Mouse (Mus musculus): ENCODE results near the gene Cyp27b1. TPM values are rescaled to one million over a fixed set of nuclear protein-coding genes. Genes with fewer than 3 reads are reported as not detected.

Gene Cyp27b1
- polyA plus RNA-seq, 1 experiment from 2014 or later = 0.11 TPM

GRCm38 (mm10) chr10:127090560-127091411 lies 42.7 kb downstream of the Cyp27b1 start:
- Histone ChIP-seq H3K27ac (no peak overlapping the region), H3K27me3 (ENCODE audit: poor library complexity, severe bottlenecking) (peaks cover 77% of the 10 kb centered on the region), H3K4me3 (peak overlapping the region; percentile 43), H3K9me3 (no peaks in the 10 kb centered on the region), H3K36me3 (replicated peaks) (peaks cover 14% of the 10 kb centered on the region), H3K4me1 (peaks cover 25% of the 10 kb centered on the region)
- WGBS = 8% methylated on average over 57 of the region's 57 CpGs
- DNase-seq (ENCODE audit: extremely low spot score, low spot score) = no peak

- Histone ChIP-seq H3K4me3 (peak overlapping the region; percentile 43), H3K4me1 (peaks cover 25% of the 10 kb centered on the region), H3K9me3 (no peaks in the 10 kb centered on the region), H3K27me3 (ENCODE audit: poor library complexity, severe bottlenecking) (peaks cover 77% of the 10 kb centered on the region), H3K27ac (no peak overlapping the region), H3K36me3 (replicated peaks) (peaks cover 24% of the 10 kb centered on the region)
- WGBS = 5% methylated on average over 51 of the region's 51 CpGs
- no peak for DNase-seq (ENCODE audit: extremely low spot score, low spot score)
Measured at GRCm38 (mm10) chr10:127091507-127092396, 43.7 kb downstream of the Cyp27b1 start.

- H3K36me3 ChIP-seq (replicated peaks) = peaks cover 34% of the 10 kb centered on the region
- H3K9me3 ChIP-seq = no peaks in the 10 kb centered on the region
- no peak for DNase-seq (ENCODE audit: extremely low spot score, low spot score)
- H3K4me3 ChIP-seq = no peak overlapping the region
- peaks cover 68% of the 10 kb centered on the region for H3K27me3 ChIP-seq (ENCODE audit: poor library complexity, severe bottlenecking)
- 47% methylated on average over 4 of the region's 4 CpGs for WGBS
- H3K27ac ChIP-seq = no peak overlapping the region
- peaks cover 25% of the 10 kb centered on the region for H3K4me1 ChIP-seq
Measured at GRCm38 (mm10) chr10:127092742-127093141, 44.7 kb downstream of the Cyp27b1 start.

- Histone ChIP-seq H3K27me3 (ENCODE audit: poor library complexity, severe bottlenecking) (peaks cover 51% of the 10 kb centered on the region), H3K4me1 (peaks cover 25% of the 10 kb centered on the region), H3K36me3 (replicated peaks) (peaks cover 51% of the 10 kb centered on the region), H3K27ac (no peak overlapping the region), H3K9me3 (no peaks in the 10 kb centered on the region), H3K4me3 (no peak overlapping the region)
- no peak for DNase-seq (ENCODE audit: extremely low spot score, low spot score)
- WGBS = 68% methylated on average over 7 of the region's 7 CpGs
Measured at GRCm38 (mm10) chr10:127094382-127094802, 46.3 kb downstream of the Cyp27b1 start.

GRCm38 (mm10) chr10:127098514-127098913 lies 50.5 kb downstream of the Cyp27b1 start:
- no peak overlapping the region for H3K27ac ChIP-seq
- no peaks in the 10 kb centered on the region for H3K9me3 ChIP-seq
- H3K4me1 ChIP-seq = no peaks in the 10 kb centered on the region
- H3K27me3 ChIP-seq (ENCODE audit: poor library complexity, severe bottlenecking) = peaks cover 10% of the 10 kb centered on the region
- H3K4me3 ChIP-seq = no peak overlapping the region
- DNase-seq (ENCODE audit: extremely low spot score, low spot score) = no peak
- WGBS = 77% methylated on average over 20 of the region's 20 CpGs
- H3K36me3 ChIP-seq (replicated peaks) = peaks cover 58% of the 10 kb centered on the region

GRCm38 (mm10) chr10:127099191-127099590 lies 51.1 kb downstream of the Cyp27b1 start:
- no peak for DNase-seq (ENCODE audit: extremely low spot score, low spot score)
- no peaks in the 10 kb centered on the region for H3K4me1 ChIP-seq
- no peaks in the 10 kb centered on the region for H3K9me3 ChIP-seq
- no peak overlapping the region for H3K27ac ChIP-seq
- peaks cover 3% of the 10 kb centered on the region; the same call in 1 of the 2 replicates for H3K27me3 ChIP-seq (ENCODE audit: poor library complexity, severe bottlenecking)
- no peak overlapping the region for H3K4me3 ChIP-seq
- WGBS = 88% methylated on average over 10 of the region's 10 CpGs
- H3K36me3 ChIP-seq (replicated peaks) = peaks cover 58% of the 10 kb centered on the region

- Histone ChIP-seq H3K4me1 (no peaks in the 10 kb centered on the region), H3K9me3 (no peaks in the 10 kb centered on the region)
Measured at GRCm38 (mm10) chr10:127099868-127100267, 51.8 kb downstream of the Cyp27b1 start.

GRCm38 (mm10) chr10:127100414-127100813 lies 52.4 kb downstream of the Cyp27b1 start:
- no peaks in the 10 kb centered on the region for H3K4me1 ChIP-seq
- H3K27ac ChIP-seq = no peak overlapping the region
- peaks cover 58% of the 10 kb centered on the region for H3K36me3 ChIP-seq (replicated peaks)
- H3K27me3 ChIP-seq (ENCODE audit: poor library complexity, severe bottlenecking) = no peaks in the 10 kb centered on the region
- no peaks in the 10 kb centered on the region for H3K9me3 ChIP-seq
- WGBS = 90% methylated on average over 8 of the region's 8 CpGs
- no peak for DNase-seq (ENCODE audit: extremely low spot score, low spot score)
- no peak overlapping the region for H3K4me3 ChIP-seq

More at GRCm38 (mm10) chr10:127099868-127100267, 51.8 kb downstream of the Cyp27b1 start:
- Histone ChIP-seq H3K36me3 (replicated peaks) (peaks cover 59% of the 10 kb centered on the region), H3K27me3 (ENCODE audit: poor library complexity, severe bottlenecking) (no peaks in the 10 kb centered on the region), H3K27ac (no peak overlapping the region), H3K4me3 (no peak overlapping the region)
- DNase-seq (ENCODE audit: extremely low spot score, low spot score) = no peak
- WGBS = 93% methylated on average over 15 of the region's 15 CpGs

GRCm38 (mm10) chr10:127101151-127101550 lies 53.1 kb downstream of the Cyp27b1 start:
- peaks cover 55% of the 10 kb centered on the region for H3K36me3 ChIP-seq (replicated peaks)
- WGBS = 91% methylated on average over 6 of the region's 6 CpGs
- no peaks in the 10 kb centered on the region for H3K4me1 ChIP-seq
- H3K27me3 ChIP-seq (ENCODE audit: poor library complexity, severe bottlenecking) = no peaks in the 10 kb centered on the region
- DNase-seq (ENCODE audit: extremely low spot score, low spot score) = no peak
- H3K9me3 ChIP-seq = no peaks in the 10 kb centered on the region
- no peak overlapping the region for H3K27ac ChIP-seq
- no peak overlapping the region for H3K4me3 ChIP-seq

MicroRNAs encoded within 50 kb of the gene (microRNA counts, 519-probe panel; counts per million panel counts)
- microRNA mmu-miR-546 = 341 counts per million, percentile 65 among the panel's probes with 10 or more counts

Small RNA genes within 50 kb of the gene (microRNA-seq; reads per million reads assigned to microRNA genes)
- not detected for gene Mir546

Other genes starting within 250 kb of the Cyp27b1 start
- 19.9 and 21.2 TPM in 2 replicates for gene Atp23, start 146.9 kb upstream of the Cyp27b1 start, polyA plus RNA-seq (2016; fragmentation: Nextera tagmentation; extraction: Ambion mirVana)
- 42.3 and 42.5 TPM in 2 replicates for gene Ctdsp2, start 69.5 kb upstream of the Cyp27b1 start, polyA plus RNA-seq (2016; fragmentation: Nextera tagmentation; extraction: Ambion mirVana)
- 0.06 and 0.10 TPM in 2 replicates for gene Avil, start 47.5 kb upstream of the Cyp27b1 start, polyA plus RNA-seq (2016; fragmentation: Nextera tagmentation; extraction: Ambion mirVana)
- gene Tsfm, start 17.4 kb upstream of the Cyp27b1 start, polyA plus RNA-seq (2016; fragmentation: Nextera tagmentation; extraction: Ambion mirVana) = 110 and 117 TPM in 2 replicates
- 62.1 and 65.2 TPM in 2 replicates for gene Mettl1, start 6.8 kb upstream of the Cyp27b1 start, polyA plus RNA-seq (2016; fragmentation: Nextera tagmentation; extraction: Ambion mirVana)
- gene Eef1akmt3, start 6.7 kb upstream of the Cyp27b1 start, polyA plus RNA-seq (2016; fragmentation: Nextera tagmentation; extraction: Ambion mirVana) = 0.18 and 0.21 TPM in 2 replicates
- gene March9, start 11.9 kb downstream of the Cyp27b1 start, polyA plus RNA-seq (2016; fragmentation: Nextera tagmentation; extraction: Ambion mirVana) = 1.1 and 1.2 TPM in 2 replicates
- 3,005 and 3,066 TPM in 2 replicates for gene Cdk4, start 15.3 kb downstream of the Cyp27b1 start, polyA plus RNA-seq (2016; fragmentation: Nextera tagmentation; extraction: Ambion mirVana)
- 188 and 190 TPM in 2 replicates for gene Tspan31, start 22.0 kb downstream of the Cyp27b1 start, polyA plus RNA-seq (2016; fragmentation: Nextera tagmentation; extraction: Ambion mirVana)
- gene Agap2, start 27.0 kb downstream of the Cyp27b1 start, polyA plus RNA-seq (2016; fragmentation: Nextera tagmentation; extraction: Ambion mirVana) = 0.10 and 0.23 TPM in 2 replicates
- 54.2 and 57.6 TPM in 2 replicates for gene Os9, start 72.9 kb downstream of the Cyp27b1 start, polyA plus RNA-seq (2016; fragmentation: Nextera tagmentation; extraction: Ambion mirVana)
- 4.0 and 5.0 TPM in 2 replicates for gene B4galnt1, start 117.0 kb downstream of the Cyp27b1 start, polyA plus RNA-seq (2016; fragmentation: Nextera tagmentation; extraction: Ambion mirVana)
- 1.9 and 2.0 TPM in 2 replicates for gene Slc26a10, start 132.4 kb downstream of the Cyp27b1 start, polyA plus RNA-seq (2016; fragmentation: Nextera tagmentation; extraction: Ambion mirVana)
- 23.7 and 25.7 TPM in 2 replicates for gene Arhgef25, start 141.8 kb downstream of the Cyp27b1 start, polyA plus RNA-seq (2016; fragmentation: Nextera tagmentation; extraction: Ambion mirVana)
- gene Dtx3, start 147.5 kb downstream of the Cyp27b1 start, polyA plus RNA-seq (2016; fragmentation: Nextera tagmentation; extraction: Ambion mirVana) = 106 and 108 TPM in 2 replicates
- 21.3 and 21.4 TPM in 2 replicates for gene Pip4k2c, start 163.3 kb downstream of the Cyp27b1 start, polyA plus RNA-seq (2016; fragmentation: Nextera tagmentation; extraction: Ambion mirVana)
- 6.6 and 7.9 TPM in 2 replicates for gene Kif5a, start 215.1 kb downstream of the Cyp27b1 start, polyA plus RNA-seq (2016; fragmentation: Nextera tagmentation; extraction: Ambion mirVana)
- 192 and 206 TPM in 2 replicates for gene Dctn2, start 218.1 kb downstream of the Cyp27b1 start, polyA plus RNA-seq (2016; fragmentation: Nextera tagmentation; extraction: Ambion mirVana)
- 9.1 and 11.4 TPM in 2 replicates for gene Mbd6, start 240.8 kb downstream of the Cyp27b1 start, polyA plus RNA-seq (2016; fragmentation: Nextera tagmentation; extraction: Ambion mirVana)